Mouse (Mus musculus) CD8-positive naive resting alpha-beta T cell, adult 2 months (primary cell): ENCODE measurements at regions not wholly inside any gene's neighbourhood (a gene's known extent, or its start where the extent isn't known, plus 50 kb on each side); places are given as distances from the start of the nearest gene placed in this dataset.

Experiments
- DNase-seq, 2 experiments: peaks; one replicate each; pipeline ENCODE4 v3.0.0; 2022; ENCODE audit warnings: low read depth in 2 of 2, low spot score in 2 of 2

DNA sequence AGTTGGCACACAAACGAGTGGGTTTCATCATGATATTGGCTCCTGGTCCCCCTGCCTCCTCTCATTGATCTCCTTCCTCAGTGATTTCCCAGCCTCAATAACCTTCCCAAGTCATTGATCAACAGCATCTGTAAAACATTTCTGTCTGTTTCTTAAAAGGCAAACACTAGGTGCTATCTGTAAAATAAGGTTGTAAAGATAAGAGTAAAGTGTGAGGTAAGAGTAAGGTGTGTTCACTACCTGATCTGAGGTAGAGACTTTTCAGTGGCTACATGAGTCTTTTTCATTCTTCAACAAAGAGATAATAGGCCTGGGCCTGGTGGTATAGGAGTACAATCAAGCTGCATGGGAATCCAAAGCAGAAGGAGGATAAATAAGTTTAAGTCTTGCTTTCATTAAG is 55.7 kb downstream of the Plk2 start:
- no peak for DNase-seq

DNA sequence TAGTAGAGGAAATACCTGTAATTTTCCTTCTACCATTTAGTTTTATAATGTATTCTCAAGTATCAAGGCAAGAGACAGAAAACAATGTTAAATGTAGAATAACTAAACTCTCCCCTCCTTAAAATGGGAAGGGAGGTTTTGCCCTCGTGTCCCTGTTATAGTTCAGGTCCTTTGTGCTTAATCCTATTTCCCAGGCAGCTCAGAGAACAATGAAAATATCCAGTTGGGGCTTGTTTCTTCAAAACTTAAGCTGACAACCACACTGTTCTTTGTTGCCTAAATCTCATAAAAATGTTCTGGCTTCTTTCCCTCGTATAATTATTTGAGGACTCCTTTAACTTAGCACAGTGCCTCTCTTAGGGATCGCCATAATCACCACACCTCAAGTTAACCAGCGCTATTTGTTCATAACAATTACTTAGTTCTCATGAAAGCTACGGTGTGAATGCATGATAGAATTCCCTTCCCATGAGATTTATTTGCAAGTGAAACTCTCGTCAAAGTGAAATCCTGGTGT is 57.2 kb downstream of the Plk2 start:
- no peak for DNase-seq

DNA sequence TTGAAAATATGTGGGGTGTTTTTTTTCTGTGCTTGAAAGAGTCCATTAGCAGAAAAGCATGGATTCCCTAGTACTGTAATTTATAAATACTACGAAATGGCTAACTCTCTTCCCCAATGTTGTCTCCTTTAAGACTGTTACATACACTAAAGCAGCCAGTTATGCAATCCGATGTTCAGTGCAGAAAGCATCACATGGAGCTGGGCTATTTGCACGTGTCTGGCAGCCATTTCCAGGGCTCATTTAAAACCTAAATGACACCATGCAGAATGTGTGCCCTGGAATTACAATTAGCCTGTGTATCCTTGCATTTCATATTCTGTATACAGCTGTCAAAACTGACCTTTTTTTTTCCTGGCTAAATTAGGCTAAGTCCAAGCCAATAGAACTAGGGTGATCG is 60.2 kb downstream of the Plk2 start:
- DNase-seq: no peak

DNA sequence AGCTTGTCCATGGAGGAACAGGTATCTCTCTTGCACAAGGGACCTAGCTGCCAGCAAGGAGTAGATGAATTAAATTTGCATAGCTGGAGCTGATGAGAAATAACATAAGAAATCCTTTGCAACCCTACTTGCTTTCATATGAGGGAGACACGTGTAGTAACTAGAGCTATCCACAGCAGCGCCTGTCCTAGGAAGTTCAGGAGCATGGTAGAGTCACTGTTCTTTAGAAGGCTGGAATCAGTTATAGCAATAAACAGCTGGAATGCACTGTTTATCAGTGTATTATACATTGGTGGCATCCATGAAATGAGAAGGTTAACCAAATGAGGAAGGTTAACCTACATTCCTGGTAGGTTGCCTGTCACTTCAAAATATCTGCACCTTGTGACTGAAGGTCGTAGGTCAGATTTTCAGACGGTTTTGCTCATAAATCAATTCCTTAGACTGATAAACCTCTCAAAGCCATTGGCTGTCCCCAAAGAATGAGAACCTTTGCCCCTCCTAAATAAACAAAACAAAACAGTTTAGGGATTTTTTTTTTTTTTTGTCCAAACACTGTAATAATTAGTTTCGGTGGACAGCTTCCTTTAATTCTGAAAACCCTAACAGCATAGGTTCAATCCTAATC is 60.8 kb downstream of the Plk2 start:
- no peak for DNase-seq

DNA sequence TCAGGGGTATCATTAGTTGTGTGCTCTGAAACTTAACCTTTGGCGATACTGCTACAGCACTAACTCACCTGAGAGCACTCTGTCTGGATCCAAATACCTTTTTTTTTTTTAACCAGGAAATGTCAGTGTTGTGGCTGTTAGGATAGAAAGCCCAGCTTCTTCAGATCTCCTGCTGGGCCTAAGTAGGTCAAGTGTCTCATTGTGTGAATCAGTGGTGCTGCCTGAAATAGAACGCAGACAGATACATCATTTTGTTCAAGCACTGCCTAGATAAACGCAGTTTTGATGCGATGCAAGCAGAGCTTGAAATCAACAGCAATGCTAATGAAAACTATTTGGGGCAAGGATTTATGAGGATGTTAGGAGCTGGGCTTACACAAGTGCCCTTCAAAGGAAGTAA is 63.9 kb downstream of the Plk2 start:
- DNase-seq: no peak

DNA sequence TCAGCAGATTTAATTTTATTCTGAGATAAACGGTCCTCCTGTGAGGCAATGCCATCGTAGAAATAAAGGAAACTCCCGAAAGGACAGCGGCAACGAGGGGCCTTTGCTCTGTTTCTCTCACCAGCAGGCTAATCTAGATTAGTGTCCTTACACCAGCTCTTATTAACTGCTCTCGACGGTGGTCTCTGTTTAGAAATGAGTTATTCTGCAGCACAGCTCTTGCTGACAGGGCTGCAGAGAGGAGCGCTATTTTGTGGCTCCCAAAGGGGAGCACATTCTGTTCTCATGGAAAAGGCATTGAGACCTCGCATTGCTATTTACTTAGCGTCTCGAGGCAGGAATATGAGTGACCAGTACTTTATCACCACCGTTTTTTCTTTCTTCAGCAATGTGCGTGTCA is 66.7 kb downstream of the Plk2 start:
- no peak for DNase-seq

DNA sequence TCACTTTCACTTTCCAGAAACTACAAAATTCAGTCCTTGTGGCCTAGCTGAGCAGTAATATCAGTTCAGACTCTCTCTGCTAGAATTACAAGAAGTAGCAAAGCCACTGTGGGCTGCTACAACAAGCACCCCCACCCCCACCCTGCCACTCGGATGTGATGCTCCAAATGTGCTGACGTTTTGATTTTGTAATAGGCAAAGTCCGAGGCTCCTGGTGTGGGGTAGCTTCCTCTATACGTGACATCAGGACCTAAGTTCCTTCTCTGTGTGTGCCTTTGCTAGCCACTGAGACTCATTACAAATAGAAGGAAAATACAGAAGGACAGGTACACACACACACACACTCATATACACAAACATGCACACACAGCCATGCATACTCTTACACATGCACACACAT is 76.7 kb downstream of the Plk2 start:
- DNase-seq: no peak

DNA sequence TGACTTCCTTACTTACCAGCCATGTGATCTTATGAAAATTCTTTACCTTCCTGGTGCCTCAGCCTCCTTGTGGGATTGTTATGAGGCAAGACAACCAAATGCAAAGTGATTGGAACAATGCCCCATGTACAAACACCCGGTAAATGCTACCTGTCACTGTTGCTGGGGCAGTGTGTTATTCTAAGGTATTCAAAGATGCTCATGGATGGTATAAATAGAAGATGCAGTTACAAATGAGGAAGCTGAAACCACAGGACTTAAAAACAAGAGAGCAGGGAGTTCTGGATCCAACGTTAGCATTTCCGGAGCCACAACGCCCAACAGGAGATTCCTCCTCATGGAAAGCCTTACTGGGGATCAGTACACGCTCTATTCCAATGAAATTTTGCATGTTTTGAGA is 82.9 kb downstream of the Plk2 start:
- no peak for DNase-seq

DNA sequence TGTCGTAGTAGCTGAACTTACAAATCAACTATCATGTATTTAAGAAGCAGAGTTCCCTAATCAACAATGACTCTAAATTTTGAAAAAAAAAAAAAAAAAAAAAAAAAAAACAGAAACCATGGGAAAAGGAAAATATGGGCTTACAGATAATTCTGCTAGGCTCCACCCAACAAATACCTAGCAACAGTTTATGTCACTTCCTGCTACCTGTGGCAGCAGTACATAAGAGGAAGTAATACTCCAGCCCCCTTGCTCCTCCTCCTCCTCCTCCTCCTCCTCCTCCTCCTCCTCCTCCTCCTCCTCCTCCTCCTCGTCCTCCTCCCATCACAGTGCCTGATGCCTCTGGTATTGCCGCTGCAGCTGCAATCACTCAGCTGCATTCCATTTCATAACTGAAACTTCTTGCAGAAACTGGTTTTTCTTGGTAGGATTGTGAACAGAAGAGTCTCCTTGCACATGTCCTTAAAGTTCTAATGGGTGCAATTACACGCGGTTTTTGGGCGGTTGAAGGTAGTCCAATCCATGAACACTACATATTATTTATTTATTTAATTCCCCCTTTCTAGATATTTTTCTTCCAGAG is 89.6 kb downstream of the Plk2 start:
- no peak for DNase-seq

DNA sequence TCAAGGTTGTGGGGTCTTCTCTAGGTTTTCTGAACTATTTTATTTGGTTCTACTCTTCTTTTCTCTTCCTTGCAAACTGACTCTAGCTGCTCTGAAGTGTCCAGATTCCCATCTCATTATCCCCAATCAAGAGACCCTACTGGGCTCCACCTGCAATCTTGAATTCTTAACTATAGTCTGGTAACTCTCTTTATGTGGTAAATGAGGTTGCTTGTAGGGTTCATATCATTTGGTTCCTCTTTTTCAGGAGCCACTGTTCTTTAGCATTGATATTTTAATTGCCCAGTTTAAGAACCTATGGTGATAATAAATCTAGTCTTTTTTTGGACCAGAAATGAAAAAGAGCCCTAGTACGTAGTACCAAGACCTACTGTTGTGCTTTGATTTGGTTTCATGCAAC is 90.7 kb downstream of the Plk2 start:
- no peak for DNase-seq

DNA sequence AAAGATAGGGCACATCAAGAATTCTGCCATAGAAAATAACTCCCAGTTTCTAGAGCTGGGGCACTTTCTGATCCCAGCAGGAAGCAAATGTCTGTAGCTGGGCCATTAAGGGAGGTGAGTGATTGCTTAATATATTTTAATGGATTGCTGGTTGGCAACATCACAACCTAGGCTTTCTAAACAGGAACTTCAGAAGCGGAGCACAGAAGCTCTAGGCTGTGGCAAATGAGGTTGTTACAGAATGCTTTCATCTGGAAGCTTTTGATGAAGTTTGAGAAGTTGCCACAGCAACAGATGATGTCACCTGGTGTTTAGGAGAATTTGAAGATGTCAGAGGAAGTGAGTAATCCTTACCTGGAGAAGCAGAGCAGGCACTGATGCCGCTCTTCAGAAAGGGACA is 95.3 kb downstream of the Plk2 start:
- DNase-seq: no peak

DNA sequence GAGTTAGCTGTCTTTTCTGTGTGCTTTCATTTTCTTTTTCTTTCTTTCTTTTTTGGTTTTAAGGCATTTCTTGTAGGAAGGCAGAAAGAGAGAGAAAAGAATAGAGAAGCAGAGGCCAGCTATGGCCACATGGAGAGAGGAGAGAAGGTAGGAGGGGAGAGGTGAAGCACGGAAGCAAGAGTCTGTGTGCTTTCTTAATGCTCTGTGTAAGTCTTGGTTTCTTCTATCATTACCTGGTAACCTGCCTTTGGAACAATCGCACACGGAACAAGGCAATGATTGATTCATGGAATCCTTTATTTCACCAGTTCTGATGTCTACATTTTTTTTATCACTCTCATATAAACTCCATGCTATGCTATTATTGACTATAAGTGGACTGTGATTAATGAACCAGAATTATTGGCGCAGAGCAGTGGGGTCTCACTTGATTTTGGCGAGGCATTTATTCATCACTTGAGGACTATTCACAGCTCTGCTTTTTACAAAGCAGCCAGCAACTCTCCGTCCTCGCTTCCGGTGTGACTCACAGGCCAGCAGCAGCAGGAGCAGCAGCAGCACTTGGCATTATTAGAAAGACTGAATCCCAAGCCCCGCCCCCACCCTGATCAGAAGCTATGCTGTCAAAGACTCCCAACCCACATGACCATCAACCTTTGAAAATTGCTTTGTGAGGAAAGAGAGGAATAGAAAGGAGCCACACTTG is 97.6 kb downstream of the Plk2 start:
- no peak for DNase-seq

DNA sequence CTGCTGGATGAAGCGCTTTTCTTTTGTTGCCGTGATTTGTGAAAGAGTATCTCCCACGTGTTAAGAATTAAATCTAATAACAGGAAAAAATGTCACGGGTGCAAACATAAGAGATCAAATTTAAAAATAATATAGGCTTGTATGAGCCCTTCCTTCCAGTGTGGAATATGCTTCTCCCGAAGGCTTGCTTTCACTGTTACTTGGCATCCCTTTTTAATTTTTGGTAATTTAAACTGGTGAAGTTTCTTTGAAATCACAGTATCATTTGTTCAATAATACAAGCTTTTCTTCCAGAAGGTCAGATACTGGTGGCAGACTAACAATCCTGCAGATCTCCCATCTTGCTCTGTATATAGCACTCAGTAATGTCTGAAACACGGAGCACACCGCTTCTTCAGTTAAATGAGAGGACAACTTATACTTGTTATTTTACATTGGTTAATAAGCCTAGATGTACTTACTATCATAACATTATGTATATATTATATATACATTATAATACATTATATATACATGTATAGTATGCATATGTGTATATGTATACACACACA is 98.2 kb downstream of the Plk2 start:
- no peak for DNase-seq

DNA sequence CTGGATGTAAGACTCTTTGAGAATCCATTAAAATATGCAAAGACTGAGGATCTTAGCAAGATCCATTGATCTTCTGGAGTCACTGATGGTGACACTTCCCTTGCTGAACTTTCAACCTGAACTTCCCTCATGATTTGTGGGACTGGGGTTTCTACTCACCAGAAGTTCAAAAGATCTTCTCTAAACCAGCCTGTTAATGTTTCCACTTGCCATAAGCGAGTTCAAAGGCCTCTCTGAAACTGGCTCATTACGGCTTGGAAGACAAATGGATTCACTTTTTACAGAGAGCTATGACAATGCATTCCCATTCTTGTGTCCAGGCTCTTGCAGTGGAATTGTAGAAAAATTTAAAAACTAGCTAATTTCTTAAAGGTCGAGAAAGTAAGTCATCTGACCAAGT is 102.6 kb downstream of the Plk2 start:
- no peak for DNase-seq

DNA sequence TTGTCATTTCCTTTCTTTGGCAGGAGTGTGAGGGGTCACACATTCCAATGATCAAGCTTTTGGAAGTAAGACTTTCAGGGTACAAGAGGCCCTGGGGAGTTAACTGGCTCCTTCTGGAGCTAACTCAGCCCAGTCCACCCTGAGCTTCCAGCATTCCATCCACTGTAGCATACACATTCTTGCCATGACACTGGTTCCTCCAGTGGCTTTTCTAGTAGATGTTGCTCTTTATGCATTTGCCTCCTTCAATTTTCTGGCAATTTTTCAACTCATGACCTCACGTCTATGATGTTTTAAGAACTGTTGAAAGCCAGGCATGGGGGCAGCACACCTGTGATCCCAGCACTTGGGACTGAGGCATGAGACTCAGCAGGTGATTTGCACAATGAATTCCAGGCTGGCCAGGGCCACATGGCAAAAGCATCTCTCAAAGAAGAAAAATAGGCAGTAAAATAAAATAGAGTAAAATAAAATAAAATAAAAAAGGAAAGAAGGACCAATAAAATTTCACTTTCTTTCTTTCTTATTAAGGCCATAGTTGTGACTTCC is 113.0 kb downstream of the Plk2 start:
- DNase-seq: no peak

DNA sequence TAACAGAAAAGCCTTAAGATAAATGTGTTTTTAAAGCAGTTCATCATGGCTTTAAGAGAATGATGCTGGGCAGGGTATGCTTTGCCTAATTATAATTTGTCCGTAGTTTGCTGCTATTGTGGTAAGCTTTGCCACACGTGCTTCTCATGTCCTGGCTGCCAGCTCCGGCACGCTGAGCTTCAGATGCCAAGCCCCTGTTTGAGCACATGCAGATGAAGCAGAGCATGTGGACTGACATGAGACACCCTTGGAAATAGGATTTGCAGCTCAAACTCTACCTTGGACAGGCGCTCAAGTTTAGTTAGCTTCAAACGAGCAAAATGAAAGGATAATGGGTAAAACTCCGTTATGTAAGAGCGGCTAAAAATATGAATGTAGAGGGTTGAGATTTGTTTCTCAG is 123.1 kb downstream of the Plk2 start:
- DNase-seq: no peak

DNA sequence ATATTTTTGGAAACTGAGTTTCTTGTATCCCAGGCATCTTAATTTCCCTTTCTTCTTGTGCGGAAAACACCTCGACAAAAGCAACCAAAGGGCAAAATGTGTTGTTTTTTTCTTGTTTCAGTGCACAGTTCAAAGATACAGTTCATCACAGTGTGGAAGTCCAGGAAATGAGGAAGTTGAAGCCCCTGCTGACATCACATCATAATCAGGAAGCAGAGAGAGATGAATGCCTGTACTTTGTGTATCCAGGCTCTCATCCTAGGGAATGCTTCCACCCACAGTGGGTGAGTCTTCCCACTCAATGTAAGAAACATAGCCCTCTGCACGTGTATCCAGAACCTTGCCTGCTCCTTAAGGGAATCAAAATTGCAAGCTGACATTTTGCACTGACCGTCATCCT is 128.1 kb downstream of the Plk2 start:
- DNase-seq: no peak

DNA sequence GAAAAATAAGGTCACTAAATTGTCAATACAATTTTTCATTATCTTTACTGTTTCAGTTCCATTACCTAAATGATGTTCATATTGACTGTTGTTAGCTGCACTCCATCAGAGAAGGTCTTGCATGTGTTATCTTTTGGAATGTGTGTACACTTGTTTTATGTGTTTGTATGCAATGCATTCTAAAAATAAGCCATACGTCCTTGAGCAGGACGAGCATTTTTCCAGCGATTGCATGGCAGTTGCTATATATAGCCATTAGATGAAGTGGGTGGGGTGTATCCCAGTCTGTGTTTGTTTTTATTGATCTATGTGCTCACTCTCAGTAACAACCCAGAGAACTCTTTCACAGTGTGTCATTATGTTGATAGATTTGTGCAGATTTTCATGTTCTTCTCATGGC is 132.8 kb downstream of the Plk2 start:
- DNase-seq: no peak

DNA sequence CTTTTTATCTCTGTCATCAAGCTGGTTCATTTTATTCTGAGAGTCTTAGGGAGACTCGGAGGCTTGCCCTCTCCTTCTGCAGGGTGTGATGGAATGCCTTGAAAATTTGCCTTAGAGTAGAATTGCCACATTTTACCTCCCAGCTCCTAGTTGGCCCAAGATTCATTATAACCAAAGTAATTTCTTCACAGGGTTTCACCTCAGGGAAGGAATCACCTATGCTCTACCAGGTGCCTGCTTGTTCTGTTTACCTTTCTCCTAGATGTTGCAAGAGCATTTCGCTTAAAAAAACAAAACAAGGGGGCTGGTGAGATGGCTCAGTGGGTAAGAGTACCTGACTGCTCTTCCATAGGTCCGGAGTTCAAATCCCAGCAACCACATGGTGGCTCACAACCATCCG is 134.8 kb downstream of the Plk2 start:
- DNase-seq: no peak

DNA sequence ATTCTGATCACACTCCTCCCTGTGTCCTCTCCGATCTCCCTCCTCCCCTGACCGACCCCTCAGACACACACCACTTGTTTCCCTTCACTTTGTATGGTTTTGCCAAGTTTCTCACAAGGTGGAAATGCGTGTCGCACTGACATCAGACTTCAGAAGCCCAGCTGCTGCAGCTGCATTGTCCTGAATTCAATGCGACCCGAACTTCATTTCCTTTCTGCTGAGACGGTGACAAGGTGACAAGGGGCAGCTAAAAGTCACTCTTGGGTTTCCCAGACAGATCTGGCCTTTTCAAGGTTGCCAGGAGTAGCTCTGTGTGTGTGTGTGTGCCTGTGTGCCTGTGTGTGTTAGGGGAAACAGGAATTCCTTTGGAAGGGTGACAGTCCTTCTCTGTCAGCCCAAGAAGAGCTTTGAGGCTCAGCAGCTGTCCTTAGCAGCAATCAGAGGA is 139.5 kb downstream of the Plk2 start:
- DNase-seq: no peak

DNA sequence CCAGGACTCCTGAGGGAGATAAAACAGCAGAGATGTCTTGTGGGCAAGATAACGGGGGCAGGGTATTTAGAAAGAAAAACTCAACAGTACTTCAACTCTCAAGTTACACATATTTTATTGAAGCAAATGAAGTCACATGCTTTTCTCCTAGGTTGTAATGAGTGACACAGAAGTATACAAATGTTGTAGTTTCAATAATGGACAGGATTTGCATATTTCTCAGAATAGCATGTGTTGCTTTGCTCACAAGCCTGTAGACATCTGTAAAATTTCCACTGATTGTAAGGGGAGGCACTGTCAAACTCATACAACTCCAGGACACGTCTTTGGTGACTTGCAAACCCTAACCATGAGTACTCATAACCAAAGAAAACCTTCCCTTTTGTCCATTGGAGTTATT is 140.9 kb downstream of the Plk2 start:
- no peak for DNase-seq

DNA sequence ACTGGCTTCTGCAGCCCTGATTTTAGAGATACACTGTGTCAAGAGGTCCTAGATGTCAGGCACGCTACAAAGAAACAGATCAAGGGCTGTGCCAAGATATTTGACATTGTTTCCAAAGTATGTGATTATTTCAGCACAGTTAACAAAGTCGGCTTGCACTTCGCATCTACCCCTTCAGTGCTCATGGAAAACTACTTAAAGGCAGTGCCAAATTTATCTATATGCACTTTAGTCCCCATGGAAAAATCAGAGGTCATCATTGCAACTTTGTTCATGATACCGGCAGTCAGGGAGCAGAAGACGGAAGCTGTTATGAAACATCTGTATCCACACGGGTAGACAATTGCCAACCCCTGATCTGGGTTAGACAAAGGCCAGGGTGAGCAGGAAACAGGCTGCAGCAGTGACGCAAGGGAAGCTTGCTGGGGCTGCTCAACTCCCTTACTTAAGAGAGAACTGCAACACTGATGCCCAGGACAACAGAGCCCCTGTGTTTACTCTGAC is 143.2 kb downstream of the Plk2 start:
- no peak for DNase-seq
